Mouse (Mus musculus) intestine, embryonic 16.5 days (tissue): ENCODE data around the gene Kcnj10. TPM values are rescaled to one million over a fixed set of nuclear protein-coding genes. Genes with fewer than 3 reads are reported as not detected.

Experiments used
- ATAC-seq: fragments of 200-750 bp; cut with Nextera tagmentation; 2 replicates; pipeline ENCODE4 v1.8.0; 2017; ENCODE audit warnings: moderate TSS enrichment, moderate library complexity
- H3K27ac ChIP-seq: fragments of 300-500 bp; sonication (generic); 2 replicates; pipeline ENCODE4 v1.5.1; 2014; ENCODE audit warnings: mild to moderate bottlenecking, low read length
- H3K27me3 ChIP-seq: fragments of 300-500 bp; sonication (generic); replicated peaks from 2 replicates; pipeline ENCODE4 v1.6.1; 2014; ENCODE audit warnings: low read length, control low read depth, mixed read lengths; ENCODE audit not compliant: control insufficient read depth, insufficient read depth
- H3K36me3 ChIP-seq: fragments of 300-500 bp; sonication (generic); 2 replicates; pipeline ENCODE4 v1.6.1; 2014; ENCODE audit warnings: low read length, control low read depth; ENCODE audit not compliant: control insufficient read depth, insufficient read depth
- H3K4me1 ChIP-seq: fragments of 300-500 bp; sonication (generic); 2 replicates; pipeline ENCODE4 v1.6.1; 2014; ENCODE audit warnings: low read length, control low read depth, mixed read lengths; ENCODE audit not compliant: control insufficient read depth, insufficient read depth
- H3K4me2 ChIP-seq: fragments of 300-500 bp; sonication (generic); 2 replicates; pipeline ENCODE4 v1.6.1; 2014; ENCODE audit warnings: low read depth, low read length, control low read depth
- H3K4me3 ChIP-seq: fragments of 300-500 bp; sonication (generic); 2 replicates; pipeline ENCODE4 v1.5.1; 2014; ENCODE audit warnings: mild to moderate bottlenecking, low read length
- H3K9ac ChIP-seq: fragments of 300-500 bp; sonication (generic); 2 replicates; pipeline ENCODE4 v1.6.1; 2014; ENCODE audit warnings: low read depth, low read length
- H3K9me3 ChIP-seq: fragments of 300-500 bp; sonication (generic); 2 replicates; pipeline ENCODE4 v1.6.1; 2016; ENCODE audit warnings: low read length, control low read depth; ENCODE audit not compliant: control insufficient read depth
- WGBS: fragments of 180-500 bp; shearing (Covaris S2); extraction: QIAGEN DNeasy Blood & Tissue Kit; methylation state at CpG from one replicate; pipeline ENCODE4 v1.1.7; 2014; 5-methylcytosine and 5-hydroxymethylcytosine counted together
- polyA plus RNA-seq: library from polyadenylated mRNA; unstranded; fragments of >200 nt; fragmentation: Nextera tagmentation; extraction: Ambion mirVana; gene quantifications from 2 replicates; pipeline ENCODE4 v1.2.1, GENCODE M21; 2015

Kcnj10 gene
- polyA plus RNA-seq, 1 experiment from 2014 or later: 0.10 TPM

- Histone ChIP-seq H3K27me3 (no peaks in the 10 kb centered on the region), H3K9me3 (no peaks in the 10 kb centered on the region), H3K4me2 (peak overlapping the region; percentile 94), H3K9ac (peak overlapping the region; percentile 82), H3K27ac (peak overlapping the region; percentile 99), H3K36me3 (no peaks in the 10 kb centered on the region), H3K4me1 (peaks cover 23% of the 10 kb centered on the region), H3K4me3 (peak overlapping the region; percentile 79)
- peak; percentile 73 for ATAC-seq
- WGBS: 3% methylated on average over 23 of the region's 23 CpGs
Observed at GRCm38 (mm10) chr1:172311248-172311906, 29.6 kb upstream of the Kcnj10 start.

DNA sequence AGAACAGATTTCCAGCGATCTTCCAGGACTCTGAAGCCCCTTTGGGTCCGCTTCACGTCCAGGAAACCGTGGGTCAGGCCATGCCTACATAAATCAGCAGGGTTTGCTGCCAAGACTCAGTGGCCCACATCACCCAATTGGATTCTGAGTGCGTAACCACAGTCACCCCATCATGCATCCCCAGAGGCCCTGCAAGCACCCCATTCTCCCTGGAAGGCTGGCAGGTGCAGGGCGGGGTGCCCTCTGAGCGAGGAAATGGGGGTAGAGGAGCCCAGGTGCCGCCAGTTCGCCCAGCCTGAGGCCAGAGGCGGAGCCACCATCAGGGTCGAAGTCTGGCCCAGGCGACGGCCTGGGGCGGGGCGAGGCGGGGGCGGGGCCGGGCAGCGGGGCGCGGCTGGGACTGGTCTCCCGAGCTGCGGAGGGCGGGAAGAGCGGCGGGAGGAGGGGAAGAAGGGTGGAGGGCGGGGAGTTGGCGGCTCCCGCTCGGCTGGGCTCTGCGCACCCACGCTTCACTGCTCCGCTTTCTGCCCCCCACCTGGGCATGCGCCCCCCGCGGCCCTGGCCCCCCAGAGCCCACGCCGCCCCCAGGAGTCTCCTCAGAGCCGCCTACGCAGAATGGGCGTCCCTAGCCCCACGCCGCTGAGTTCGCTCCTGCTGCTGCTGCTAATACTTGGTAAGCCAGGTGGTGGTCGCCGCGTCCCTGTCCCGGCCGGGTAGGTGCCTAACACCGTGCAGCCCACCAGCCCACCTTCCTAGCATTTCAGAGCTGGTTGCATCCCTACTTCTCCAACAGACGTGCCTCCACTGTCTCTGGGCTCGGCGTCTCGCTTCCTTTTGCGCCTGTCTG is 28.9 kb upstream of the Kcnj10 start:
- Histone ChIP-seq H3K27ac (peak overlapping the region; percentile 99), H3K4me1 (peaks cover 23% of the 10 kb centered on the region), H3K4me3 (peak overlapping the region; percentile 79), H3K36me3 (no peaks in the 10 kb centered on the region), H3K4me2 (peak overlapping the region; percentile 94), H3K27me3 (no peaks in the 10 kb centered on the region), H3K9ac (peak overlapping the region; percentile 82), H3K9me3 (no peaks in the 10 kb centered on the region)
- ATAC-seq: peak; percentile 84
- under 1% methylated on average over 40 of the region's 55 CpGs for WGBS

GRCm38 (mm10) chr1:172312768-172313561 is 28.0 kb upstream of the Kcnj10 start:
- H3K4me1 ChIP-seq: peaks cover 23% of the 10 kb centered on the region
- H3K27ac ChIP-seq: no peak overlapping the region
- H3K9me3 ChIP-seq: no peaks in the 10 kb centered on the region
- WGBS: 12% methylated on average over 16 of the region's 16 CpGs
- H3K9ac ChIP-seq: peak overlapping the region; percentile 82
- peaks cover 4% of the 10 kb centered on the region for H3K36me3 ChIP-seq
- ATAC-seq: no peak; the same call in 1 of the 2 replicates
- peak overlapping the region; percentile 94 for H3K4me2 ChIP-seq
- no peaks in the 10 kb centered on the region for H3K27me3 ChIP-seq
- H3K4me3 ChIP-seq: peak overlapping the region; percentile 79

DNA sequence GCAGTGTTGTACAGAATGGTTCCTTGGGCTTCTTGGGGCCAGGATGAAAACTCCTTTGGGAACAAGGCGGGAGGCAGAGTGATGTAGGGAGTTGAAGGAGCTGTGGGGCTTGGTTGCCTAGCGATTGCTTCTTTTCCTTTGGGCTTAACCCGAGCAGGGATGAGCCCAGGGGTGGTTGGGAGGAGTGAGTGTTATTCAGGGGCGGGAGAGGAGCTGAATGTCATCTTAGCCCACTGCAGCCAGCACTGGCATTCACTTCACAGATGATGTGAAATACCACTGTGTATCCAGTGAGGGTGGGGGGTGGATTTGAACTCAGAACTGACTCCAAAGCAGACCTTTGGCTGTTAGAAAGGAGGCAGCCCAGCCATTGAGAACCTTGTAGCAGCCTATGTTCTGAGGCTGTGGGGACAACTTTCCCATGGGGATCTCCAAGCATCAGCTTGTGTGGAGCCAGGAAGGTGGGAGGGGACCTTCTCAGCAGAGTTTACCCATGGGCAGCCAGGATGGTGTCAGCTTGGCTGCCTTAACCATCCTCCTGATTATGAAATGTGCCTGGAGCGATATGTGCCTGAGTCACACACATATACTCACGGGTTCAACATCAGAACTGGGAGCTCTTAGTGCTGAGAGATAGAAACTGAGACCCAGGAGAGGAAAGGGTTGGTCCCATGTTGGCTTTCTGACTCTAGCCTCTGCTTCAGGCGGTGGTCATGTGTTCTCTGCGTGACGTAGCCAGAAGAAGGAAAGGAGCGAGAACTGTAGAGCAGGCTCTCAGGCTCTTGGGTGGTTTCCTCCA is 27.2 kb upstream of the Kcnj10 start:
- H3K27me3 ChIP-seq: no peaks in the 10 kb centered on the region
- no peak overlapping the region for H3K4me3 ChIP-seq
- H3K9ac ChIP-seq: no peak overlapping the region
- H3K4me2 ChIP-seq: peak overlapping the region; percentile 94
- no peak overlapping the region for H3K27ac ChIP-seq
- peaks cover 23% of the 10 kb centered on the region for H3K4me1 ChIP-seq
- ATAC-seq: no peak
- peaks cover 9% of the 10 kb centered on the region for H3K36me3 ChIP-seq
- 76% methylated on average over 10 of the region's 10 CpGs for WGBS
- no peaks in the 10 kb centered on the region for H3K9me3 ChIP-seq

DNA sequence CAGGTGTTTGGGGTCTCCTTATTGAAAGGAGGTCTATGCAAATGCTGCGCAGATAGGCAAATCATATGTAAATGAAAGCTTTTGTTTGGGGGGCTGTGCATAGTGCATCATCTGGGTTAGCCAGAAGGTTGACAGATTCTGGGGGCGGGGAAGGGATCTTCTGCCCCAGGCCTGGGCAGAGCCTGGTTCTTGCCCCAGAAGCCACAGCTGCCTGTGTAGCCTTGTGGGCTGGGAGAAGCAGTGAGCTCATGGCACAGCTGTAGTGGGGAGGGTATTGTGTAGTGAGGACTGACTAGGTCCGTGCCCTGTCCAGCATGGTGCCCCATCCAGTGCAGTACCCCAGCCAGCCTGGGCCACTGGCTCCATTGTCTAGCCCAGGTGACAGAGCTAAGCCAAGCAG is 26.1 kb upstream of the Kcnj10 start:
- H3K9ac ChIP-seq: no peak overlapping the region
- H3K27ac ChIP-seq: no peak overlapping the region
- 82% methylated on average over 3 of the region's 3 CpGs for WGBS
- H3K36me3 ChIP-seq: peaks cover 9% of the 10 kb centered on the region
- no peak for ATAC-seq
- peaks cover 25% of the 10 kb centered on the region for H3K4me1 ChIP-seq
- no peaks in the 10 kb centered on the region for H3K9me3 ChIP-seq
- no peaks in the 10 kb centered on the region for H3K27me3 ChIP-seq
- no peak overlapping the region for H3K4me2 ChIP-seq
- H3K4me3 ChIP-seq: no peak overlapping the region

- H3K9ac ChIP-seq: no peak overlapping the region
- H3K27me3 ChIP-seq: no peaks in the 10 kb centered on the region
- no peak for ATAC-seq
- peaks cover 17% of the 10 kb centered on the region for H3K4me1 ChIP-seq
- H3K9me3 ChIP-seq: no peaks in the 10 kb centered on the region
- H3K4me2 ChIP-seq: no peak overlapping the region
- WGBS: 72% methylated on average over 18 of the region's 18 CpGs
- no peak overlapping the region for H3K27ac ChIP-seq
- no peak overlapping the region for H3K4me3 ChIP-seq
- peaks cover 9% of the 10 kb centered on the region for H3K36me3 ChIP-seq
Observed at GRCm38 (mm10) chr1:172317431-172317830, 23.6 kb upstream of the Kcnj10 start.

GRCm38 (mm10) chr1:172317946-172318345 is 23.1 kb upstream of the Kcnj10 start:
- WGBS: 69% methylated on average over 15 of the region's 15 CpGs
- Histone ChIP-seq H3K9ac (no peak overlapping the region), H3K27ac (no peak overlapping the region), H3K4me3 (no peak overlapping the region), H3K4me2 (no peak overlapping the region), H3K27me3 (no peaks in the 10 kb centered on the region), H3K36me3 (peaks cover 9% of the 10 kb centered on the region), H3K9me3 (no peaks in the 10 kb centered on the region), H3K4me1 (peaks cover 14% of the 10 kb centered on the region)
- no peak for ATAC-seq

DNA sequence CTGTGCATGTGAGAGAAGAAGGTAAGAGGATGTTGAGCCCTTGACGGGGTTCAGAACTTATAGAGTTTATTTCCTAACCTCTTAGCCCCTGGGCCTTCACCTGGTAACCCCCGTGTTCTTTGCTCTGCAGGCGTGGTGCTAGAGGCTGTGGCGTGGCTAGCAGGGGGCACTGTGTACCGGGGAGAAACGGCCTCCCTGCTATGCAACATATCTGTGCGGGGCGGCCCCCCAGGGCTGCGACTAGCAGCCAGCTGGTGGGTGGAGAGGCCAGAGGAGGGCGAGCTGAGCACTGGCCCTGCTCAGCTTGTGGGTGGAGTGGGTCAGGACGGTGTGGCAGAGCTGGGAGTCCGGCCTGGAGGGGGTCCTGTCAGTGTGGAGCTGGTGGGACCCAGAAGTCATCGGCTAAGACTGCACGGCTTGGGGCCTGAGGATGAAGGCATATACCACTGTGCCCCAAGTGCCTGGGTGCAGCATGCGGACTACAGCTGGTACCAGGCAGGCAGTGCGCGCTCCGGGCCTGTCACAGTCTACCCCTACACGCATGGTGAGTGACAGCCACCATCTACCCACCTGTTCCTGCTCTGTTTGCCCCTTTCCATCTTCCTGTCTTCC is 22.5 kb upstream of the Kcnj10 start:
- H3K9me3 ChIP-seq: no peaks in the 10 kb centered on the region
- 84% methylated on average over 19 of the region's 19 CpGs for WGBS
- no peak overlapping the region for H3K4me3 ChIP-seq
- H3K36me3 ChIP-seq: peaks cover 9% of the 10 kb centered on the region
- H3K9ac ChIP-seq: no peak overlapping the region
- no peak for ATAC-seq
- H3K27ac ChIP-seq: no peak overlapping the region
- H3K4me1 ChIP-seq: peaks cover 8% of the 10 kb centered on the region
- H3K27me3 ChIP-seq: no peaks in the 10 kb centered on the region
- H3K4me2 ChIP-seq: no peak overlapping the region
